Mouse (Mus musculus): ENCODE data around the gene Carm1. TPM values are rescaled to one million over a fixed set of nuclear protein-coding genes. Genes with fewer than 3 reads are reported as not detected.
A peak's percentile ranks its signal among the peaks of the same experiment; 100 is the strongest.

The Carm1 gene
- polyA plus RNA-seq, 1 experiment from 2014 or later: 50.1 TPM

DNA sequence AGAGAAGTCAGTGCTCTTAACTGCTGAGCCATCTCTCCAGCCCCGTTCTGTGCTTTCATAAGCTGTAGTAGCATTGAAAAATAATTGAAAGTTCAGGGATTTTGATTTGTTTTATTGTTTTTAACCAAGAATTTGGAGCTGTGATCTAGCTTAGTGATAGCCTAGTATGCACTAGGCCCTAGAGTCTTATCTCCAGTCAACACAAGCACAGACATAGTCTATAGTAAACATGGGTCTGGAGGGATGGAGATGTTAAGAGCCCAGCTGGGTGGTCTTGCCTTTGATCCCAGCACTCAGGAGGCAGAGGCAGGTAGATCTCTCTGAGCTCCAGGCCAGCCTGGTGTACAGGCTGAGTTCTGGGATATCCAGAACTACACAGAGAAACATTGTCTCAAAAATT lies 76.0 kb downstream of the Carm1 start:
- Histone ChIP-seq H3K36me3 (ENCODE audit: control insufficient read depth, insufficient read depth, low read length) (no peaks in the 10 kb centered on the region), H3K27ac (ENCODE audit: low read depth, low read length) (no peak overlapping the region), H3K9me3 (ENCODE audit: control insufficient read depth, low read length) (no peaks in the 10 kb centered on the region), H3K4me3 (ENCODE audit: low read depth, low read length) (no peak overlapping the region), H3K4me2 (replicated peaks; ENCODE audit: low read depth, low read length) (no peak overlapping the region), H3K27me3 (ENCODE audit: control insufficient read depth, insufficient read depth, low read length) (no peaks in the 10 kb centered on the region), H3K4me1 (replicated peaks; ENCODE audit: control insufficient read depth, insufficient read depth, low read length) (no peaks in the 10 kb centered on the region; the same call in 1 of the 2 replicates), H3K9ac (ENCODE audit: low read depth, low read length) (no peak overlapping the region)
- DNase-seq (ENCODE audit: low spot score) (no peak), ATAC-seq (ENCODE audit: low FRiP score) (no peak)
- WGBS: 94% methylated on average over 1 of the region's 1 CpGs

DNA sequence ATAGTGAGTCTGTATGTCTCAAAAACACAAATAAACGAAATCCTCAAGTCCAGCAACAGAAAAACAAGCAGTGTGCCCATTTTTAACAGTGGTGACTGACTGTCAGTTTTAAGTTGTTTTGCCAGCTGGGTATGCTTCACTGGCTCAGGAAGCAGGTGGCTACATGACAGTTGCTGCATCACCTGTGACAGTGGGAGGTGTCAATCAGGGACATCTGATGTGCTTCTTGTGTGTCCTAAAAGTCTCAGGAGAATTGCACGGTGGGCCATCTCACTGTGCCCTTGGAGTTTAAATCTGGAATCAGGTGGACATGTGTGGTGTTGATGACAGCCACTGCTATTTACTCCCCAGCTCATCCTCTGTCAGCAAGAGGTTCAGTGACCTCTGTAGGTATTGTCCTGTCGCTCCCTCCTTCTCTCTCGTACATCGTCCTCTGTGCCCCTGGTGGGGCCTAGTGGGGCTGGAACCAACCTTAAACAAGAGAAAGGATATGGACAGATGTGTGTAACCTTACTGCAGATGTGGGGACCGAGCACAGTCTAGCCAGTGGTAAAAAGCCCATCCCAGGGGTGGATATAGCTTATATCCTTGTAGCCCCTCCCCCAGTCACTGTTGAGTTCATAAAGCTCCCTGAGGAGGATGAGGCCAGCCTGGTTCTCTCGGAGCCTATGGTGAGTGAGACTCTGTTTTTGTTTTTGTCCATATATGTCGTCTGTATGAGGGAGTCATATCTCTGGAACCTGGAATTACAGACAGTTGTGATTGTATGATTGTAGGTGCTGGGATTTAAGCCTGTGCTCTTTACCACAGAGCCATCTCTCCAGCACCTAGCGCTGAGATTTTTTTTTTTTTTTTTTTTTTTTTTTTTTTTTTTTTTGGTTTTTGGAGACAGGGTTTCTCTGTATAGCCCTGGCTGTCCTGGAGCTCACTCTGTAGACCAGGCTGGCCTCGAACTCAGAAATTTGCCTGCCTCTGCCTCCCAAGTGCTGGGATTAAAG lies 78.9 kb downstream of the Carm1 start:
- no peak overlapping the region for H3K4me3 ChIP-seq (ENCODE audit: low read depth, low read length)
- no peak overlapping the region for H3K27ac ChIP-seq (ENCODE audit: low read depth, low read length)
- H3K4me2 ChIP-seq (replicated peaks; ENCODE audit: low read depth, low read length): no peak overlapping the region
- no peaks in the 10 kb centered on the region for H3K27me3 ChIP-seq (ENCODE audit: control insufficient read depth, insufficient read depth, low read length)
- no peak for DNase-seq (ENCODE audit: low spot score)
- no peaks in the 10 kb centered on the region for H3K4me1 ChIP-seq (replicated peaks; ENCODE audit: control insufficient read depth, insufficient read depth, low read length)
- WGBS: 91% methylated on average over 10 of the region's 10 CpGs
- no peak for ATAC-seq (ENCODE audit: low FRiP score)
- H3K36me3 ChIP-seq (ENCODE audit: control insufficient read depth, insufficient read depth, low read length): no peaks in the 10 kb centered on the region
- no peaks in the 10 kb centered on the region for H3K9me3 ChIP-seq (ENCODE audit: control insufficient read depth, low read length)
- H3K9ac ChIP-seq (ENCODE audit: low read depth, low read length): no peak overlapping the region

- H3K9ac ChIP-seq (ENCODE audit: low read depth, low read length): no peak overlapping the region
- H3K27me3 ChIP-seq (ENCODE audit: control insufficient read depth, insufficient read depth, low read length): no peaks in the 10 kb centered on the region
- ATAC-seq (ENCODE audit: low FRiP score) (no peak), DNase-seq (ENCODE audit: low spot score) (no peak)
- no peaks in the 10 kb centered on the region for H3K36me3 ChIP-seq (ENCODE audit: control insufficient read depth, insufficient read depth, low read length)
- H3K9me3 ChIP-seq (ENCODE audit: control insufficient read depth, low read length): no peaks in the 10 kb centered on the region
- H3K4me3 ChIP-seq (ENCODE audit: low read depth, low read length): no peak overlapping the region
- no peak overlapping the region for H3K27ac ChIP-seq (ENCODE audit: low read depth, low read length)
- H3K4me2 ChIP-seq (replicated peaks; ENCODE audit: low read depth, low read length): no peak overlapping the region
- H3K4me1 ChIP-seq (replicated peaks; ENCODE audit: control insufficient read depth, insufficient read depth, low read length): no peaks in the 10 kb centered on the region
Observed at GRCm38 (mm10) chr9:21626571-21626970, 79.9 kb downstream of the Carm1 start.

DNA sequence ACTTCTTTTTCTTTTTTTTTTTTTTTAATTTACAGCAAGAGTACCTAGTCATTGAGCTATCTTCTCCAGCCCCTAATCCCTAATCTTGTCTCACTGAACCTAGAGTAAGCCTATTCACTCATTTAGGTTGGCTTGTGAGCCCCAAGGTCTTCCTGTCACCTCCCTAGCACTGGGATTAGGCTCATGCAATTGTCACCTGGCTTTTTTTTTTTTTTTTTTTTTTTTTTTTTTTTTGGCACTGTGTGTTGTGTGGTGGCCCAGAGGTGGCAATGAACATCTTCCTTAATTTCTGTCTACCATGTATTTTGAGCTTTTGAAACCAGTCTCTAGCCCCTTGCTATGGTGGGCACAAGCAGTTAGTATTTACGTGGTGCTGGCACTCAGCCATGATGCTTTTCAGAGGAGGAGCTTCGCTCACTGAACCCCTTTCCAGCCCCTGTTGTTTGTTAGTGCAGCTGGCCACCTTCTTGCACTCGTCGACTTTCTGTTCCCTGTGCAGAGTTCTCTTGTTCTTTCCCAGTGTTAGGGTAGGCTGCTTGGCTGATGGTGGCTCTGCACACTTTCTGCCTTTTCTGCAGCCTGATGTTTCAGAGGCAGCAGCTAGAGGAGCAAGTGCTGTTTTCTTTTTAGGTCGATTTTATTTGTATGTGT lies 80.6 kb downstream of the Carm1 start:
- Histone ChIP-seq H3K27me3 (ENCODE audit: control insufficient read depth, insufficient read depth, low read length) (no peaks in the 10 kb centered on the region), H3K9me3 (ENCODE audit: control insufficient read depth, low read length) (no peaks in the 10 kb centered on the region), H3K4me1 (replicated peaks; ENCODE audit: control insufficient read depth, insufficient read depth, low read length) (no peaks in the 10 kb centered on the region), H3K4me2 (replicated peaks; ENCODE audit: low read depth, low read length) (no peak overlapping the region), H3K4me3 (ENCODE audit: low read depth, low read length) (no peak overlapping the region), H3K36me3 (ENCODE audit: control insufficient read depth, insufficient read depth, low read length) (no peaks in the 10 kb centered on the region), H3K27ac (ENCODE audit: low read depth, low read length) (no peak overlapping the region), H3K9ac (ENCODE audit: low read depth, low read length) (no peak overlapping the region)
- WGBS: 86% methylated on average over 5 of the region's 5 CpGs
- no peak for ATAC-seq (ENCODE audit: low FRiP score)
- no peak for DNase-seq (ENCODE audit: low spot score)

GRCm38 (mm10) chr9:21630673-21631072 lies 84.0 kb downstream of the Carm1 start:
- peak; percentile 51 for DNase-seq (ENCODE audit: low spot score)
- Histone ChIP-seq H3K27me3 (ENCODE audit: control insufficient read depth, insufficient read depth, low read length) (no peaks in the 10 kb centered on the region), H3K4me2 (replicated peaks; ENCODE audit: low read depth, low read length) (no peak overlapping the region), H3K4me1 (replicated peaks; ENCODE audit: control insufficient read depth, insufficient read depth, low read length) (no peaks in the 10 kb centered on the region), H3K9ac (ENCODE audit: low read depth, low read length) (no peak overlapping the region), H3K27ac (ENCODE audit: low read depth, low read length) (no peak overlapping the region), H3K4me3 (ENCODE audit: low read depth, low read length) (no peak overlapping the region), H3K36me3 (ENCODE audit: control insufficient read depth, insufficient read depth, low read length) (peaks cover 5% of the 10 kb centered on the region; the same call in 1 of the 2 replicates), H3K9me3 (ENCODE audit: control insufficient read depth, low read length) (no peaks in the 10 kb centered on the region)
- no peak for ATAC-seq (ENCODE audit: low FRiP score)
- WGBS: 99% methylated on average over 3 of the region's 3 CpGs

DNA sequence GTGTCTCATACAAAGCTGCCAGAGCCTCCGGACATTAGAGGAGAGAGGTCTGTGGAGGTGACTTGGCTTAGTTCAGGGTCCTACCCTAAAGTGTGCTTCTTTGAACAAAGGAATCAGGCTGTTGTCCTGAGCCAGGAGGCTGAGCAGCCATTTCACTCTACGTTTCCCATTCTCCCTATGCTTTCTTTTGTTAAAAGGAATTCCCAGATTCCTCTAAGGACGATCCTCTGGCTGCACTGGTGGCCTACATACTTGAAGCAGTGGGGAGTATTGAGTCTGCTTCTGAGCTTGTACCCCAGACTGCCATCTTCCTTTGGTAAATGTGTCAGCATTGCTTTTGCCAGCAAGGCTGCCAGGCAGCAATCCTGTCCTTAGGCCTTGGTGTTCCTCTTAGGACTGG lies 86.4 kb downstream of the Carm1 start:
- H3K9ac ChIP-seq (ENCODE audit: low read depth, low read length): no peak overlapping the region
- peaks cover 13% of the 10 kb centered on the region for H3K36me3 ChIP-seq (ENCODE audit: control insufficient read depth, insufficient read depth, low read length)
- DNase-seq (ENCODE audit: low spot score): no peak
- no peaks in the 10 kb centered on the region for H3K27me3 ChIP-seq (ENCODE audit: control insufficient read depth, insufficient read depth, low read length)
- 81% methylated on average over 3 of the region's 3 CpGs for WGBS
- no peak overlapping the region for H3K27ac ChIP-seq (ENCODE audit: low read depth, low read length)
- H3K4me1 ChIP-seq (replicated peaks; ENCODE audit: control insufficient read depth, insufficient read depth, low read length): no peaks in the 10 kb centered on the region
- no peak overlapping the region for H3K4me2 ChIP-seq (replicated peaks; ENCODE audit: low read depth, low read length)
- H3K9me3 ChIP-seq (ENCODE audit: control insufficient read depth, low read length): no peaks in the 10 kb centered on the region
- no peak overlapping the region for H3K4me3 ChIP-seq (ENCODE audit: low read depth, low read length)
- no peak for ATAC-seq (ENCODE audit: low FRiP score)

GRCm38 (mm10) chr9:21635639-21636038 lies 88.9 kb downstream of the Carm1 start:
- Histone ChIP-seq H3K9me3 (ENCODE audit: control insufficient read depth, low read length) (no peaks in the 10 kb centered on the region), H3K27ac (ENCODE audit: low read depth, low read length) (no peak overlapping the region), H3K9ac (ENCODE audit: low read depth, low read length) (no peak overlapping the region), H3K36me3 (ENCODE audit: control insufficient read depth, insufficient read depth, low read length) (peaks cover 26% of the 10 kb centered on the region), H3K4me3 (ENCODE audit: low read depth, low read length) (no peak overlapping the region), H3K4me2 (replicated peaks; ENCODE audit: low read depth, low read length) (no peak overlapping the region), H3K27me3 (ENCODE audit: control insufficient read depth, insufficient read depth, low read length) (no peaks in the 10 kb centered on the region), H3K4me1 (replicated peaks; ENCODE audit: control insufficient read depth, insufficient read depth, low read length) (no peaks in the 10 kb centered on the region)
- 84% methylated on average over 7 of the region's 7 CpGs for WGBS
- ATAC-seq (ENCODE audit: low FRiP score) (no peak), DNase-seq (ENCODE audit: low spot score) (no peak)

- WGBS: 99% methylated on average over 11 of the region's 11 CpGs
- Histone ChIP-seq H3K4me2 (replicated peaks; ENCODE audit: low read depth, low read length) (no peak overlapping the region), H3K36me3 (ENCODE audit: control insufficient read depth, insufficient read depth, low read length) (peaks cover 47% of the 10 kb centered on the region), H3K27me3 (ENCODE audit: control insufficient read depth, insufficient read depth, low read length) (no peaks in the 10 kb centered on the region), H3K9me3 (ENCODE audit: control insufficient read depth, low read length) (no peaks in the 10 kb centered on the region), H3K4me1 (replicated peaks; ENCODE audit: control insufficient read depth, insufficient read depth, low read length) (no peaks in the 10 kb centered on the region), H3K9ac (ENCODE audit: low read depth, low read length) (no peak overlapping the region), H3K27ac (ENCODE audit: low read depth, low read length) (no peak overlapping the region), H3K4me3 (ENCODE audit: low read depth, low read length) (no peak overlapping the region)
- DNase-seq (ENCODE audit: low spot score) (no peak), ATAC-seq (ENCODE audit: low FRiP score) (no peak)
Observed at GRCm38 (mm10) chr9:21639031-21639430, 92.3 kb downstream of the Carm1 start.
